Mouse (Mus musculus): ENCODE data around the gene Dnase2a.

DNA sequence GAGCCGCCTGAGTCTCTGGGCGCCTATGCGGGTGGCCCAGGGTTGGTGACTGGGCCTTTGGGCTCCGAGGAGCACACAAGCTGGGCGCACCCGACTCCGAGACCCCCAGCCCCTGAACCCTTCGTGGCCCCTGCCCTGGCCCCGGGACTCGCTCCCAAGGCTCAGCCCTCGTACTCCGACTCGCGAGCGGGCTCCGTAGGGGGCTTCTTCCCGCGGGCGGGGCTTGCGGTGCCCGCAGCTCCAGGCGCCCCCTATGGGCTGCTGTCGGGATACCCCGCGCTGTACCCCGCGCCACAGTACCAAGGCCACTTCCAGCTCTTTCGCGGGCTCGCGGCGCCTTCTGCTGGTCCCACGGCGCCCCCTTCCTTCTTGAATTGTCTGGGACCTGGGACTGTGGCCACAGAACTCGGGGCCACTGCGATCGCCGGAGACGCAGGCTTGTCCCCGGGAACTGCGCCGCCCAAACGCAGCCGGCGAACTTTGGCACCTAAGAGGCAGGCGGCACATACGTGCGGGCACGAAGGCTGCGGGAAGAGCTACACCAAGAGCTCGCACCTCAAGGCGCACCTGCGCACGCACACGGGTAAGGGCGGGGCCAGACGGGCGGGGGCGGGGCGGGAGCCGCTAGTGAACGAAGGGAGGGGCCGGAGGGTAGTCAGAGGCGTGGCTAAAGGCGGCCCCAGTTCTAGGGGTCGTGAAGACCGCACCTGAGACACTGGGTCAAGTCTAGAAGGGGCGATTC lies 5.3 kb upstream of the Dnase2a start:
- peak; percentile 64 for TF ChIP-seq CTCF (IDR thresholded peaks at IDR 0.05; ENCODE audit: borderline replicate concordance, insufficient read depth, low read depth, low read length)
- TF ChIP-seq POLR2A (IDR thresholded peaks at IDR 0.05; ENCODE audit: borderline replicate concordance, insufficient read depth, low read length), result peak; percentile 82

All from cerebellum, adult 2 months (tissue).